Mouse (Mus musculus) hindbrain, postnatal 0 days (tissue): Measurements from ENCODE around the gene Adm2. TPM values are rescaled to one million over a fixed set of nuclear protein-coding genes. Genes with fewer than 3 reads are reported as not detected.

Experiments
- ATAC-seq: fragments of 200-750 bp; cut with Nextera tagmentation; 2 replicates; pipeline ENCODE4 v1.8.0; 2017; ENCODE audit warnings: mild to moderate bottlenecking, moderate TSS enrichment, moderate library complexity
- DNase-seq: peaks from one replicate; pipeline ENCODE4 v3.0.0-alpha.2; 2015; ENCODE audit warnings: low spot score
- H3K27ac ChIP-seq: fragments of 300-500 bp; sonication (generic); 2 replicates; pipeline ENCODE4 v1.5.1; 2014; ENCODE audit warnings: mild to moderate bottlenecking
- H3K27me3 ChIP-seq: fragments of 300-500 bp; sonication (generic); 2 replicates; pipeline ENCODE4 v1.6.1; 2014; ENCODE audit warnings: low read length, mixed read lengths; ENCODE audit not compliant: insufficient read depth
- H3K36me3 ChIP-seq: fragments of 300-500 bp; sonication (generic); 2 replicates; pipeline ENCODE4 v1.6.1; 2014; ENCODE audit warnings: low read length, mixed read lengths; ENCODE audit not compliant: insufficient read depth
- H3K4me1 ChIP-seq: fragments of 300-500 bp; sonication (generic); 2 replicates; pipeline ENCODE4 v1.6.1; 2014; ENCODE audit warnings: antibody characterized with exemption, low read length, mixed read lengths; ENCODE audit not compliant: insufficient read depth
- H3K4me2 ChIP-seq: fragments of 300-500 bp; sonication (generic); 2 replicates; pipeline ENCODE4 v1.6.1; 2014; ENCODE audit warnings: low read depth, mild to moderate bottlenecking, low read length, moderate library complexity, mixed read lengths
- H3K4me3 ChIP-seq: fragments of 300-500 bp; sonication (generic); 2 replicates; pipeline ENCODE4 v1.5.1; 2014; ENCODE audit warnings: low read length
- H3K9ac ChIP-seq: fragments of 300-500 bp; sonication (generic); replicated peaks from 2 replicates; pipeline ENCODE4 v1.6.1; 2014; ENCODE audit warnings: mild to moderate bottlenecking, low read length, moderate library complexity, mixed read lengths
- H3K9me3 ChIP-seq: fragments of 300-500 bp; sonication (generic); 2 replicates; pipeline ENCODE4 v1.6.1; 2016; ENCODE audit warnings: low read length, mixed read lengths
- CTCF ChIP-seq: IDR thresholded peaks from 2 replicates; pipeline ENCODE4 v1.5.1; 2016; ENCODE audit warnings: antibody characterized with exemption, control low read depth, low read depth
- WGBS: fragments of 180-500 bp; shearing (Covaris S2); extraction: QIAGEN DNeasy Blood & Tissue Kit; methylation state at CpG from one replicate; pipeline ENCODE4 v1.1.7; 2014; 5-methylcytosine and 5-hydroxymethylcytosine counted together
- polyA plus RNA-seq: library from polyadenylated mRNA; unstranded; fragments of >200 nt; fragmentation: Nextera tagmentation; extraction: Ambion mirVana; gene quantifications from 2 replicates; pipeline ENCODE4 v1.2.1, GENCODE M21; 2015
- total RNA-seq: library from RNA; depleted of rRNA; stranded (reverse); fragments of >200 nt; gene quantifications from 2 replicates; pipeline ENCODE4 v1.2.3, GENCODE M21; 2014

Gene Adm2
- total and polyA plus RNA-seq, 2 experiments from 2014 or later, result not detected

- Histone ChIP-seq H3K4me1 (no peaks in the 10 kb centered on the region), H3K36me3 (no peaks in the 10 kb centered on the region), H3K27ac (no peak overlapping the region), H3K27me3 (no peaks in the 10 kb centered on the region), H3K9ac (no peak overlapping the region), H3K4me3 (no peak overlapping the region), H3K4me2 (no peak overlapping the region), H3K9me3 (no peaks in the 10 kb centered on the region)
- ATAC-seq (no peak), DNase-seq (no peak)
- 81% methylated on average over 2 of the region's 2 CpGs for WGBS
- TF ChIP-seq CTCF, result no peak
Observed at GRCm38 (mm10) chr15:89339696-89340095, 17.2 kb downstream of the Adm2 start.

- WGBS, result 75% methylated on average over 3 of the region's 3 CpGs
- no peak for TF ChIP-seq CTCF
- Histone ChIP-seq H3K9ac (no peak overlapping the region), H3K9me3 (no peaks in the 10 kb centered on the region), H3K36me3 (no peaks in the 10 kb centered on the region), H3K27me3 (no peaks in the 10 kb centered on the region), H3K4me1 (no peaks in the 10 kb centered on the region), H3K27ac (no peak overlapping the region), H3K4me2 (no peak overlapping the region), H3K4me3 (no peak overlapping the region)
- ATAC-seq (no peak), DNase-seq (no peak)
Observed at GRCm38 (mm10) chr15:89340136-89340535, 17.6 kb downstream of the Adm2 start.

GRCm38 (mm10) chr15:89341678-89342077 is 19.2 kb downstream of the Adm2 start:
- TF ChIP-seq CTCF, result no peak
- Histone ChIP-seq H3K36me3 (no peaks in the 10 kb centered on the region), H3K27ac (no peak overlapping the region), H3K4me1 (no peaks in the 10 kb centered on the region), H3K4me2 (no peak overlapping the region), H3K27me3 (no peaks in the 10 kb centered on the region), H3K9ac (no peak overlapping the region), H3K4me3 (no peak overlapping the region), H3K9me3 (no peaks in the 10 kb centered on the region)
- WGBS, result 22% methylated on average over 1 of the region's 1 CpGs
- no peak for DNase-seq
- no peak for ATAC-seq

GRCm38 (mm10) chr15:89343325-89343724 is 20.8 kb downstream of the Adm2 start:
- no peak for ATAC-seq
- no peaks in the 10 kb centered on the region for H3K27me3 ChIP-seq
- TF ChIP-seq CTCF, result 0 out of 2 replicates have a peak, but pooled peaks have one; percentile 7
- WGBS, result 88% methylated on average over 3 of the region's 3 CpGs
- H3K9me3 ChIP-seq, result no peaks in the 10 kb centered on the region
- H3K4me3 ChIP-seq, result no peak overlapping the region
- H3K4me2 ChIP-seq, result no peak overlapping the region
- H3K27ac ChIP-seq, result no peak overlapping the region
- no peaks in the 10 kb centered on the region for H3K4me1 ChIP-seq
- no peaks in the 10 kb centered on the region for H3K36me3 ChIP-seq
- no peak for DNase-seq
- H3K9ac ChIP-seq, result no peak overlapping the region

- Histone ChIP-seq H3K27me3 (no peaks in the 10 kb centered on the region), H3K36me3 (peaks cover 32% of the 10 kb centered on the region), H3K4me2 (no peak overlapping the region), H3K4me1 (peaks cover 14% of the 10 kb centered on the region), H3K4me3 (no peak overlapping the region), H3K9ac (no peak overlapping the region), H3K9me3 (no peaks in the 10 kb centered on the region), H3K27ac (no peak overlapping the region)
- 84% methylated on average over 5 of the region's 5 CpGs for WGBS
- no peak for ATAC-seq
- DNase-seq, result no peak
- TF ChIP-seq CTCF, result no peak
Observed at GRCm38 (mm10) chr15:89350447-89350846, 27.9 kb downstream of the Adm2 start.

GRCm38 (mm10) chr15:89351302-89351701 is 28.8 kb downstream of the Adm2 start:
- DNase-seq, result no peak
- Histone ChIP-seq H3K36me3 (peaks cover 32% of the 10 kb centered on the region), H3K4me3 (no peak overlapping the region), H3K27ac (no peak overlapping the region), H3K9me3 (no peaks in the 10 kb centered on the region), H3K9ac (no peak overlapping the region), H3K4me1 (peaks cover 14% of the 10 kb centered on the region), H3K27me3 (no peaks in the 10 kb centered on the region), H3K4me2 (no peak overlapping the region)
- no peak for TF ChIP-seq CTCF
- 84% methylated on average over 15 of the region's 15 CpGs for WGBS
- ATAC-seq, result no peak

- TF ChIP-seq CTCF, result no peak
- Histone ChIP-seq H3K4me1 (peaks cover 14% of the 10 kb centered on the region), H3K4me3 (no peak overlapping the region), H3K4me2 (no peak overlapping the region), H3K27ac (no peak overlapping the region), H3K9ac (no peak overlapping the region), H3K36me3 (peaks cover 32% of the 10 kb centered on the region), H3K27me3 (no peaks in the 10 kb centered on the region), H3K9me3 (no peaks in the 10 kb centered on the region)
- DNase-seq (no peak), ATAC-seq (no peak)
- WGBS, result 95% methylated on average over 14 of the region's 14 CpGs
Observed at GRCm38 (mm10) chr15:89352054-89352453, 29.5 kb downstream of the Adm2 start.
